Mouse (Mus musculus) 3T3-L1 (cell line): ENCODE measurements around the gene Hoxd11.
A peak's percentile ranks its signal among the peaks of the same experiment; 100 is the strongest.

Source experiments
- DNase-seq: peaks from one replicate; pipeline ENCODE4 v3.0.0-alpha.2; 2015; ENCODE audit warnings: low read depth, low spot score

The Hoxd11 gene

DNA sequence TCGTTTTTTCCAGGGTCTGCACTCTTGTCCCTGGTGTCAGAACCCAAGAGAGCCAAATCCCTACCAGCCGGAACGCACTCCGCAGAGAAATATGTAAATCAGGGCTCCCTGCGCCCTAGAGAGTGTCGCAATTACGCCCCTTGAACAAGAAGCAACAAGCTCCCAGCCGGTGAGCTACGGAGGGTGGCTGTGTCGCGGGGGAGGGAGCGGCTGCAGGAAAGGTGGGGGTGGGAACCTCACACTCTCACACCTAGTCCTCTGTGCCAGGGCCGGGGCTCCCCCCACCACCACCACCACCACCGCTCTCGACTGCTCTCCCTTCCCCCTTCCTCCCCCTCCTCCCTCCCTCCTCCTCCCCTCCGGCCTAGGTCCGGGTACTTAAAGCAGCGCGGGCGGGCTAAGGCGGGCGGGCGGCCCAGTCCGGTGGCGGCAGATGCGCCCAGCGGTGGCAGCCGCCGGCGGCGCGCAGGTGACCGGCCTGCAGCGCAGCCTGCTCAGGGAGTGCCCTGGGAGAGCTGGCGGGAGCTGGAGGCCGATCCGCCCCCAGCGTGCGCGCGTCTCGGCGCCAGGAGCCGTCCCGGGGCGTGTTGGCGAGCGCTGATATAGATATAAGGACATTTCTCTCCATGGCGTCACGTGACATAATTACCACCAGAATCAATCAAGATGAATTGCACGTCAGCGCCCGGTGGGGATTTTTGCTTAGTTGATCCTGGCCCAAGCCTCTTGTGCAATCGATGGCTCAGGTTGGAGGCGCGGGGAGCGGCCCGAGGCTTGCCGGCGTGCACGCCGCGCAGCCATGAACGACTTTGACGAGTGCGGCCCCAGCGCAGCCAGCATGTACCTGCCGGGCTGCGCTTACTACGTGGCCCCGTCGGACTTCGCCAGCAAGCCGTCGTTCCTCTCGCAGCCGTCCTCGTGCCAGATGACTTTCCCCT is 2.5 kb downstream of the Hoxd11 start:
- DNase-seq = no peak

- DNase-seq = no peak
Measured at GRCm38 (mm10) chr2:74682796-74683195, 3.4 kb downstream of the Hoxd11 start.

GRCm38 (mm10) chr2:74683471-74683951 is 4.2 kb downstream of the Hoxd11 start:
- no peak for DNase-seq

DNA sequence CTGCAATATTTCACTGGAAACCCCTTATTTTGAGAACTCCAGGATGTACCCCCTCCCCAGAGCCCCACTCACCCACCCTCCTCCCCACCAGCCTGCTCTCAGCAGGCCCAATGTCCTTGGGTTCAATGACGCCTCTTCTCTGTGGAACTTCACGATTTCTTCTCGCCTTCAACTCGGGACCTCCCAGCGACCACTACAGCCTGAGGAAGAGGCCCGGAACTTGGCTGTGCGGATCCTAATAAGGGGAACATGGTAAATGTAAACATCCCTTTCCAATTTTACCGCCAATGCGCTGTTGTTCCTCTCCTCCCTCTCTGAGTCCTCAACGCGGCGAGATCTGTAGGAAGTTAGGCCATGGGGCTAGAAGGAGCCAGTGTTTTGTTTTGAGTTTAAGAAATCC is 4.7 kb downstream of the Hoxd11 start:
- DNase-seq = no peak

DNA sequence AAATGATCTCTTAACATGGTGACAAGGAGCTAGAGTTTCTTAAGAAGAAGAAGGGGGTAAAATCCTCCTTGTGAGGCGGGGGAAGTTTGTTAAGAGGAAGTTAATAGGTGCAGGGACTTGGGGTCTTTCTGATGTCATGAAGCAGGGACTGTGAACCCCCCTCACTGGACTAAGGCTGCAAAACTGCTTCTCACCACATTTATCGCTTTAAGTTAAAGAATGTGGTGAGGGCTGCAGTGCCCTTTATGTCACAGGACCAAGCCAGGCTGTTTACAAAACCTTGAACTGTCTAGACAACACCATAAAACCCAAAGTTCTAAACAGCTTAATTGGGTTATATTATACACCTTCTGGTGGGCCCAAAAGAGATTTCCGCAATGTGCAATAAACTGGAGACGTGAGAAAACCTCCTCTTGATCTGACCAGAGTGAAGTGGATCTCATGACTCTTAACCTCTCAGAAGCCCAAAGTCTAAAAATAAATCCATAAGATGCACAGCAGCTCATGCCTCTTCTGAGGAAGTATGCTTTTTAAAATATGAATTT is 5.8 kb downstream of the Hoxd11 start:
- DNase-seq = no peak

DNA sequence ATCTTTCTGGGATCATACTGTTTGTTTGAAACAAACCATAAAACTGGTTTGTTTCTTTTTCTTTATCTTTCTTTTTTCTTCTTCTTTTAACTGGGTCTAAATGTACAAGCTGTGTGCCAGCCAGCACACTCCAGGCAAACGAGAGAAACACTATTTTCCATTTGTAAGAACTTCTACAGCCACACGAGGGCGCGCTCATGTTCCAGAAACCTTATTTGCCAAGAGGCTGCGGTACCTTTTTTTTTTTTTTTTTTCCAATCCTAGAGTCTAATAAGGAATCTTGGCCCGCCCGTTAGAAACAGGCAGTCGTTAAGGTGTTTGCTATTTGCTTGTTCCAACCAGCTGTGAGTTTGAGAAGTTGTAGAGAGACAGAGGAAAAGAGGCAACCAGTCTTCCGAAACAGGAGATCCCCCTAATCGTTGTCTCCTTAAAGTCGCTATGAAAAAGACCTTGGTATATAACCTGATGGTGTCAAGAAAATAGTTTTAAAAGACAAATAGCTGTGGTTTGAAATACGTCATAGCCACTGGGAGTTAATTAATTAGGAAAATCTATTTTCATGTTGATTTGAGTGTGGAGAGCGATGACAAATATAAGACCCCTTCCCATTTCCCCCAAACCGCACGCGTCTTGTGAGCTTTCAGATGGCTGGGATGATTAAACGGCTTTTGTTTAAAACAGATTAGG is 7.1 kb downstream of the Hoxd11 start:
- peak; percentile 88 for DNase-seq

DNA sequence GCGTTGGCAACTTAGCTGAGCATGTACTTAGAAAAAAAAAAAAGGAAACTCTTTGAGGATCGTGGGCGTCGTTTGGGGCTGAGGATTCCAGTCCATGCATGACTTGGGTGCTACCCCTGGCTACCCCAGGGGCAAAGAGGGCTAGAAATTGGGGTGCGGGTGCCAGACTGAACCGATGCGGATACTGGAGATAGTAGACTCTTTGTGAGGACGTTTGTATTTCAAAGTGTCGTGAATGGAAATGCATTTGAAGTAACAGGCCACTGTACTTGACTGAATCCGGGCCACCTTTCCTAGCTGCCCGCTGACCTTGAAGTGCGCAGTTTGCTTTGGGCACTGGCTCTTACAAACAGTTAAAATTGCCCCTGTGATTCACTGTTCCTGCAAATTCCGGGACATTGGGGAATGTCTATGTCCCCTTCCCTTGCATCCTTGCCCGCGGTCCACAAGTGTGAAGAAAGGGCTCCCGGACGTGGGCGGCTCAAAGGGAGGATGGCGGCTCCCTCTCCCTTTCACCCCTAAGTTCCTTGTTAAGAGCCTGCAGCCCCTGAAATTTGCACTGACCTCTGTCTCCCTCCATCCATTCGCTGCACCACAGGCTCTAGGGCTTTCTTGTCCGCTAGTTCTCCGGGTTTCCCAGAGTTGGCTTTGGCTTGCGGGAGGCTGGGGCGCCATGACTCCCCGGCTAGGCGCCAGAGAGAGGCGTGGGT is 7.8 kb downstream of the Hoxd11 start:
- no peak for DNase-seq

GRCm38 (mm10) chr2:74687698-74688555 is 8.6 kb downstream of the Hoxd11 start:
- DNase-seq = no peak

- no peak for DNase-seq
Measured at GRCm38 (mm10) chr2:74688795-74689573, 9.6 kb downstream of the Hoxd11 start.

DNA sequence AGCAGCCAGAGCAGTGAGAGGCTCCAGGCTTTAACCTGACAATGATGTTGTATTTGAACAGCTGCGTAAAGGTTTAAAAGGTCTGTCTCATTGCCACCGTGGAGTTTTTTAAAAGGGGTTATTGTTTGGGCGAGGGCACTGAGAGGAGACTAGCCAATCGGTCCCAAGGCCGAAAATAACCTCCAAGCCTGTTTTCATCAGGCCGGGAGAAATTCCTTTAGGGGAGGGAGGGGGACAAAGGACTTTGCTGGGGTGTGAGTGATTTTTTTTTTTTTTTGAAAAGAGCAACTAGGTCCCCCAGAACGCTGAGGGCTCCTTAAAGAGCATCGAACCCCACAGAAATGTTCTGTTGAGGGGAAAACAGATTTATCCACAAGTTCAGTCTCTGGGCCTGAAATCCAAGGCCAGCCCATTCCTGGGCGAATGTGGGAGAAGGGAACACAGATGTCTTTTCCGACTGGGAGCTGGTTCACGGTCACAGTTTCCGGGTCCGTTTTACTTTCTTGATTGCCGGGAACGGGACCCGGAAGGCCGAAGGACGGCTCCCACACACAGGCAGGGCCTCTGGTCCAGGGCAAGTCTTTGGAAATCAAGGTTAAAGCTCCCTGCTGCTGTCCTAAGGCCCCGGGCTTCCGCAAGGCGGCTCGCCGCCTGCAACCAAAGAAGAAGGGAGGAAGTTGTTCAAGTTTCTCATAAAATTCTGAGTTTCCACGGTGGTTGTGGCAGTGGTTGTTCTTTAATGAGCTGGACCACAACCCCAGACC is 10.4 kb downstream of the Hoxd11 start:
- DNase-seq = no peak

DNA sequence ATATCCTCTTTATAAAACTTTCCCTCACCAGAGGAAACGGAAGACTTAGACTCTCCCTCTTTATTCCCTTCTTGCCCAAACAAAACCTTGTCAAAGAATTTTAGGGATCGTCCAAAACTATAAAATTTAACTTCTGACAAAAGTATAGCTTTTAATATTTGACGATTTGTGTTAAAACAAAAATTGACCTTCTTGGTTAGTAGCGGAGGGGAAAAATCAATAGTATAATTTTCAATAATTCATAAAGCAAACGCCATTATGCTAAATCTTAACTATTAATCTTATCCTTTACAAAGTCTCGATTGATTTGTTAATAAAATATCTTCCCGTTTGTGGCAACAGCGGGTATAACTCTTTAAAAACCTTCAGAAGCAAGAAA is 11.0 kb downstream of the Hoxd11 start:
- DNase-seq = no peak

- peak; percentile 67 for DNase-seq
Measured at GRCm38 (mm10) chr2:74691022-74691951, 11.9 kb downstream of the Hoxd11 start, which contains the start of gene Hoxd10. Gene Hoxd10, plus strand, starts transcription at chr2:74691924.

DNA sequence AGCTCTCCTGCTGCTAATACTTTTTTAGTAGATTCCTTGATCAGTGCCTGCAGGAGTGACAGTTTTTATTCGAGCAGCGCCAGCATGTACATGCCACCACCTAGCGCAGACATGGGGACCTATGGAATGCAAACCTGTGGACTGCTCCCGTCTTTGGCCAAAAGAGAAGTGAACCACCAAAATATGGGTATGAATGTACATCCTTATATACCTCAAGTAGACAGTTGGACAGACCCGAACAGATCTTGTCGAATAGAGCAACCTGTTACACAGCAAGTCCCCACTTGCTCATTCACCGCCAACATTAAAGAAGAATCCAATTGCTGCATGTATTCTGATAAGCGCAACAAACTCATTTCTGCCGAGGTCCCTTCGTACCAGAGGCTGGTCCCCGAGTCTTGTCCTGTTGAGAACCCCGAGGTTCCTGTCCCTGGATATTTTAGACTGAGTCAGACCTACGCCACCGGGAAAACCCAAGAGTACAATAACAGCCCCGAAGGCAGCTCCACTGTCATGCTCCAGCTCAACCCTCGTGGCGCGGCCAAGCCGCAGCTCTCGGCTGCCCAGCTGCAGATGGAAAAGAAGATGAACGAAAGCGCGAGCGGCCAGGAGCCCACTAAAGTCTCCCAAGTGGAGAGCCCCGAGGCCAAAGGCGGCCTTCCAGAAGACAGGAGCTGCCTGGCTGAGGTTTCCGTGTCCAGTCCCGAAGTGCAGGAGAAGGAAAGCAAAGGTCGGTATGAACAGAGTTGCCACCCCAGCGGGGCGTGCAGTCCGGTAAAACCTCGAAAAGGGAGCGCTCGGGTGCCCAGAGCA is 12.8 kb downstream of the Hoxd11 start:
- no peak for DNase-seq

GRCm38 (mm10) chr2:74692808-74693431 is 13.6 kb downstream of the Hoxd11 start:
- no peak for DNase-seq

- no peak for DNase-seq
Measured at GRCm38 (mm10) chr2:74693432-74693827, 14.1 kb downstream of the Hoxd11 start.

DNA sequence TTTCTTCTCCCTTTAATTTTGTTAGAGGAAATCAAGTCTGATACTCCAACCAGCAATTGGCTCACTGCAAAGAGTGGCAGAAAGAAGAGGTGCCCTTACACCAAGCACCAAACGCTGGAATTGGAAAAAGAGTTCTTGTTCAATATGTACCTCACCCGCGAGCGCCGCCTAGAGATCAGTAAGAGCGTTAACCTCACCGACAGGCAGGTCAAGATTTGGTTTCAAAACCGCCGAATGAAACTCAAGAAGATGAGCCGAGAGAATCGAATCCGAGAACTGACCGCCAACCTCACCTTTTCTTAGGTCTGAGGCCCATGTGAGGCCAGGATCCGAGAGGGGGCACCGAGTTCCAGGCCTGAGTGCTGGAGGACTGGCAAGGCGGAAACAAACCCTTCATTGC is 14.7 kb downstream of the Hoxd11 start:
- DNase-seq = no peak

DNA sequence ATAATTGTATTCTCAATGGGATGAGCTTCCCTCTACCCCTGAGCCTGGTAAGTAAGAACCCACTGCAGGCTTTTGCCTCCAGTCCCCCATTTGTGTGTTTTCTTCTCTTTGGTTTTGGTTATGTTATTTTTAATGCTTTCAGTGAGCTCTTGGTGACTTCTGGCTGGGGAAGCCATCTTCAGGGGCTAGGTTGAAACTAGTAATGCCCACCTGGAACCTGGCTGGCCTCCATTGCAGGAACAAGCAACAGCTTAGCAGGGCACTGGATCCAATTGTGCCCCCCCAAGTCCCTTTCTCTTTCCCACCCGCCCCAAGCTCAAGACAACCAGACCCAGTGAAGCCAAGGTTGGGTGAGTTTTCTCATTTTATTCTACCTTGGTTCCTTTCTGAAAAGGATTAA is 16.0 kb downstream of the Hoxd11 start:
- no peak for DNase-seq
